Mouse (Mus musculus) intestine, embryonic 14.5 days (tissue): ENCODE measurements around the gene Creg1. TPM values are rescaled to one million over a fixed set of nuclear protein-coding genes. Genes with fewer than 3 reads are reported as not detected.

Source experiments
- ATAC-seq: fragments of 200-750 bp; cut with Nextera tagmentation; replicated peaks from 2 replicates; pipeline ENCODE4 v1.8.0; 2017; ENCODE audit warnings: low read depth, moderate number of reproducible peaks, moderate TSS enrichment, moderate library complexity; ENCODE audit not compliant: low FRiP score, low TSS enrichment
- DNase-seq: peaks from one replicate; pipeline ENCODE4 v3.0.0-alpha.2; 2018; ENCODE audit warnings: low spot score
- H3K27ac ChIP-seq: fragments of 300-500 bp; sonication (generic); 2 replicates; pipeline ENCODE4 v1.5.1; 2014; ENCODE audit warnings: low read depth, mild to moderate bottlenecking, control low read depth
- H3K27me3 ChIP-seq: fragments of 300-500 bp; sonication (generic); replicated peaks from 2 replicates; pipeline ENCODE4 v1.6.1; 2014; ENCODE audit warnings: low read length, control low read depth; ENCODE audit not compliant: control insufficient read depth, insufficient read depth
- H3K36me3 ChIP-seq: fragments of 300-500 bp; sonication (generic); 2 replicates; pipeline ENCODE4 v1.6.1; 2014; ENCODE audit warnings: low read length, control low read depth; ENCODE audit not compliant: control insufficient read depth, insufficient read depth
- H3K4me1 ChIP-seq: fragments of 300-500 bp; sonication (generic); replicated peaks from 2 replicates; pipeline ENCODE4 v1.6.1; 2014; ENCODE audit warnings: low read length, control low read depth, mixed read lengths; ENCODE audit not compliant: control insufficient read depth, insufficient read depth
- H3K4me2 ChIP-seq: fragments of 300-500 bp; sonication (generic); 2 replicates; pipeline ENCODE4 v1.6.1; 2014; ENCODE audit warnings: low read length
- H3K4me3 ChIP-seq: fragments of 300-500 bp; sonication (generic); 2 replicates; pipeline ENCODE4 v1.5.1; 2014; ENCODE audit warnings: low read depth, low read length, control low read depth, mixed read lengths
- H3K9ac ChIP-seq: fragments of 300-500 bp; sonication (generic); 2 replicates; pipeline ENCODE4 v1.6.1; 2014; ENCODE audit warnings: mild to moderate bottlenecking, low read length
- H3K9me3 ChIP-seq: fragments of 300-500 bp; sonication (generic); 2 replicates; pipeline ENCODE4 v1.6.1; 2016; ENCODE audit warnings: low read length, control low read depth; ENCODE audit not compliant: control insufficient read depth
- WGBS: fragments of 180-500 bp; shearing (Covaris S2); extraction: QIAGEN DNeasy Blood & Tissue Kit; methylation state at CpG from one replicate; pipeline ENCODE4 v1.1.7; 2014; 5-methylcytosine and 5-hydroxymethylcytosine counted together
- polyA plus RNA-seq: library from polyadenylated mRNA; unstranded; fragments of >200 nt; fragmentation: Nextera tagmentation; extraction: Ambion mirVana; gene quantifications from 2 replicates; pipeline ENCODE4 v1.2.1, GENCODE M21; 2014

Creg1 gene
- polyA plus RNA-seq, 1 experiment from 2014 or later = 81.2 TPM

DNA sequence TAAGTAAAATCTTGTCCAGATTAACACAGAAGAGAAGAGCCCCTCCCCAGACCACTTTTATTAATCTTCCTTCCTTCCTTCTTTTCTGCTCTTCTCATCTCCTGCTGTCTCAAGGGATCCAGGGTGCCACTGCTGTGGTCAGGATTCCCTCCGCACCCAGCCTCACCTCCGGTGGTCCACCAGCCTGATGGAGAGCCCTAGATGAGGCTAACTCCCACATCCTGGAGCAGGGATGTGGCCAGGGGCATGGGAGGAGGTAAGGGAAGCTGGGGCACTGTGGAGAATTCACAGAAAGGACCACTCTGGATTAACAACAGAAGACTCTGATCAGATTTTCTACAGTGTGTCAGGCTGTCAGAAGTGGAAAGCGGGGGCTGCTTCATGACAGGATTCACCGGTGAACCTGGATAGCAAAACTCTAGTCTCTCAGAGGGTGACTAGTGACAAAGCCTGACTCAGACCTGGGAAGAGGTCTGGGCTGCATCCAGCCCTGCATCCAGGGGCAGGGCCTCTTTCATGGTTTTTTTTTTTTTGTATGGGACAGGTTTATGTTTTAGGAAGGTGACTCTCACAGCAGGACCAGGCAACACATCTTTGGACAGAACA is 38.4 kb upstream of the Creg1 start:
- ATAC-seq (no peak), DNase-seq (no peak)
- 79% methylated on average over 4 of the region's 4 CpGs for WGBS
- no peaks in the 10 kb centered on the region for H3K4me1 ChIP-seq
- no peaks in the 10 kb centered on the region for H3K36me3 ChIP-seq
- H3K9ac ChIP-seq = no peak overlapping the region
- no peak overlapping the region for H3K4me3 ChIP-seq
- H3K9me3 ChIP-seq = no peaks in the 10 kb centered on the region
- H3K4me2 ChIP-seq = no peak overlapping the region
- H3K27me3 ChIP-seq = no peaks in the 10 kb centered on the region
- no peak overlapping the region for H3K27ac ChIP-seq

DNA sequence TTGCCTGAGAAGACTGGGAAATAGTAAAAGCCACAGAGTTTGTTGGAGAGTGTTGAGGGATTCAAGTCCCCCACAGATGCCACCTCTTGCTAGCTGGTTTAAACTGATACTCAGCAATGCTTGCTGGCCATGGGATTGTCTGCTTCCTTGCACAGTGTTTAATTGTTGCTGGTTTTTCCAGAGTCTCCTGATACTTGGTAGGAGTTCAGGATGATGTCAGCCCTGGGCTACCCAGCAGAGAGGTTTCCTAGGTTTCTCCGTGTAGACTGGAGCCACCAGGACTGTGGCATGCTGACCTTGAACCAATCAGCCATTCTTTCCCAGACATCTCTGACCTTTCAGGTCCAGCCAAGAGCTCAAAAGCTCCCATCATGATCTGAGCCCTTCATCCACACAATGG is 36.6 kb upstream of the Creg1 start:
- Histone ChIP-seq H3K36me3 (no peaks in the 10 kb centered on the region), H3K9ac (no peak overlapping the region), H3K27ac (no peak overlapping the region), H3K27me3 (no peaks in the 10 kb centered on the region), H3K4me1 (no peaks in the 10 kb centered on the region), H3K4me3 (no peak overlapping the region), H3K9me3 (no peaks in the 10 kb centered on the region), H3K4me2 (no peak overlapping the region)
- ATAC-seq (no peak), DNase-seq (no peak)
- WGBS = 71% methylated on average over 1 of the region's 1 CpGs

DNA sequence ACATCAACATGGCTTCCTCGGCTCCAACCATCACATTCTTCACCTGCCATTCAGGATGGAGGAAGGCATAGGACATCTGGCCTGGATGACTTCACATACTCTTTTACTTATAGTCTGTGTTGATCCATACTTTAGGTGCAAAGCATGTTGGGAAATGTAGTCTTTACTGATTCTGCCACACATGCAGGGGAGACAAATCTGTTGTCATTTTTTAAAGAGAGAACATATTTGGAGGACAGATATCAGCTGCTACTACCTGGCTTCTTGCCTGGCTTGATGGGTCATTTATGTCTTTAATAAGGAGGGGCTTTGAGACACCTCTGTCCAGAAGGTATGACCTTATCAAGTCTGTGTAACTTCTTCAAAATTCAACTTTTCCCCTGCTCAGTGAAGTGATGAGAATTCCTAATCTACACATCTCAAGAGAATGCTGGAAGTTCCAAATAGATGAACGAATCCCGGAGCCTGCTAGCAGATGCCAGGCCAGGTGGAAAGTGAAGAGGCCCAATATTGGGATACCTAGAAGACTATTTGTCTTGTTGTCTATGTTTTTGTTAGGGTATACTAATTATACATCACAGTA is 35.4 kb upstream of the Creg1 start:
- no peak overlapping the region for H3K4me3 ChIP-seq
- ATAC-seq (no peak), DNase-seq (no peak)
- no peaks in the 10 kb centered on the region for H3K27me3 ChIP-seq
- WGBS = 91% methylated on average over 3 of the region's 3 CpGs
- no peaks in the 10 kb centered on the region for H3K36me3 ChIP-seq
- no peak overlapping the region for H3K27ac ChIP-seq
- no peaks in the 10 kb centered on the region for H3K4me1 ChIP-seq
- no peak overlapping the region for H3K9ac ChIP-seq
- H3K9me3 ChIP-seq = no peaks in the 10 kb centered on the region
- H3K4me2 ChIP-seq = no peak overlapping the region

DNA sequence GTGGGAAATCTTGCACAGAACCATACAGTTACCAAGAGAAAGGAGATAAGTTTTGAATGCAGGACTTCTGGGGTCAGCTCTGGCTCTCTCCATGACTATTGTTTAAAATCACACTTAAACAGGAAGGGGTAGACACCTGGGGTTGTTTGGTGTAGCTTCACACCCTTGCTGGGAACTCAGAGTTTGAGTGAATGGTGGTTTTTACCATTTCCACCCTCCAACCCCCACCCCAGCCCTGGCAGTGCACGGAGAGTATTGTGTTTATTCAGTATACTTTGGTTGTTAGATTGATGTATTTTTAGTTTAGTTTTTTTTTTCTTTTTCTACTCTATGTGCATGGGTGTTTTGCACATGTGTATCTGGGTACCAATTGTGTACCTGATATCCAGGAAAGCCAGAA is 33.4 kb upstream of the Creg1 start:
- Histone ChIP-seq H3K9me3 (no peaks in the 10 kb centered on the region), H3K4me1 (no peaks in the 10 kb centered on the region), H3K27me3 (no peaks in the 10 kb centered on the region), H3K27ac (no peak overlapping the region), H3K4me3 (no peak overlapping the region), H3K36me3 (no peaks in the 10 kb centered on the region), H3K4me2 (no peak overlapping the region), H3K9ac (no peak overlapping the region)
- DNase-seq = no peak
- WGBS = 18% methylated on average over 1 of the region's 1 CpGs
- no peak for ATAC-seq

DNA sequence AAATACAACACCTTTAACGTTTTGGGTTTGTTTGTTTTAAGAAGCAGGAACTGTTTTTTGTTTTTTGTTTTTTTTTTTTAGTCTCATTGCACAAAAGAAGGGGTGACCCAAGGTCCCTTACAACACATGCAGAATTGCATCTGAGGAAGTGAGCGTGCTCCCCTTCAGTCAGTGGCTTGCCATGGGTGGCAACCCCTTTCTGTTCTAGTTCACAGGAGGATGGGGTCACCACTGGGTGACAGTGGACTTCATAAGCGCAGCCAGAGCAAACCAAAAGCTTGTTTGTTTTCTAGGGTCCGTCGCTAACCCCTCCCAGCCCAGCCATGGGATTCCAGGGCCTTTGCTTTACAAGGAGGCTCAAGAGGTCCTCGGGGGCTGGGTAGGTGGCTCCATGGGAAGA is 32.0 kb upstream of the Creg1 start:
- Histone ChIP-seq H3K4me2 (no peak overlapping the region), H3K27ac (no peak overlapping the region), H3K4me3 (no peak overlapping the region), H3K9me3 (no peaks in the 10 kb centered on the region), H3K4me1 (0 out of 2 replicates have a peak, but pooled peaks cover 9% of the 10 kb centered on the region), H3K27me3 (no peaks in the 10 kb centered on the region), H3K9ac (no peak overlapping the region), H3K36me3 (no peaks in the 10 kb centered on the region)
- no peak for DNase-seq
- 66% methylated on average over 6 of the region's 6 CpGs for WGBS
- ATAC-seq = no peak

DNA sequence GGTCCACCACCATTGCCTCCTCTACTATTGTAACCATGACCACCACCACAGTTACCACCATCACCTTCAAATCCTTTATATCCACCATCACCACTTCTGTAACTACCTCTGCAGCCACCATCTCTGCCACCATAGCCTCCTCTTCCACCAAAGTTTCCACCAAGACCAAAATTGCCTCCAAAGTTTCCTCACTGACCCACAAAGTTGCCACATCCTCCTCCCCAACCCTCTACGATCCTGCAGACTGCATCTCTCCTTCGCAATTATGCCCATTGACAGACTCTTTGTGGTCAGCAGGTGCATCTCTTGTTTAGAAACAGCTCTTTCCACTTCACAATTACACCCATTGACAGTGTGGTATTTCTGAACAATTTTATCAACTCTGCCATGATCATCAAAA is 28.7 kb upstream of the Creg1 start:
- ATAC-seq (no peak), DNase-seq (no peak)
- Histone ChIP-seq H3K27me3 (no peaks in the 10 kb centered on the region), H3K4me2 (no peak overlapping the region), H3K4me1 (0 out of 2 replicates have a peak, but pooled peaks cover 13% of the 10 kb centered on the region), H3K4me3 (no peak overlapping the region), H3K9ac (no peak overlapping the region), H3K27ac (no peak overlapping the region), H3K9me3 (no peaks in the 10 kb centered on the region), H3K36me3 (no peaks in the 10 kb centered on the region)
- 97% methylated on average over 2 of the region's 2 CpGs for WGBS

DNA sequence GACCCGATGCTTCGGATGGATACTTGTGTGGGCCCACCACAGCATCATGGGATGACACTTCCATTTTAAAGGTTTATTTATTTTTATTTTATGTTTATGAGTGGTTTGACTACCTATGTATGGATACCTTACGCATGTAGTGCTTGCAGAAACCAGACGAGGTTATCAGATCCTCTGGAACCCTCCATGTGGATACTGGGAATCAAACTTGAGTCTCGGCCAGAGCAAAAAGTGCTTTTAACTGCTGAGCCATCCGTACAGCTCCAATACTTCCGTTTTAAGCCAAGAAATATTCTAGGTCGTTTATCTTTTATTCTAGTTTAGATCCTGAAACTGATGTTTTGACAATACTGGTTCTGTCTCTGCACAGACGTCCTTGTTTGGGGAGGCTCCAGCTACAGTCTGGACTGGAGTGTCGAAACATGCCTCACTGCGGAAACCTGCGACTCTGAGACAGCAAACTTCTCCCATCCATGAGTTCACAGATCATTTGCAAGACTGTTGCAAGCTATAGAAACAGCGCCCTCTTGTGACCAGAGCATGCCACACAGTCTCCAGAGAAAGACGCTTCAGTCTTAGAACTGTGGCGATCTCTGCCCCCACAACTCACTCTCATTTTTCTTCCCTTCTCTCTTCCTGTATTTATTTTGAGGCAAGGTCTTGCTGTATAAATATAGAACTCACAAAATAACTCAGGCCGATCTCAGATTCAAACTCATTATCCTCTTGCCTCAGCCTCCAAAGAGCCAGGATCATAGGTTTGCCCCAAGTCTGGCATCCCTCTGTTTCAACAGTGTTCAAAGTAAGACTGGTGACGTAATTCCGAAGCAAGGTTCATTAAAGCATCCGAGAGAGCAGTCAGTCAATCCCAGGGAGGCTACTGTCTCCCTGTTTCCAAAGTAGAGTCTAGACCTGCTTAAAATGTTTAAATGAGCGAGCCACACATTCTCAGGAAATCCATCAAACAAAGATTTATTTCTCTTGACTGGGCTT is 27.4 kb upstream of the Creg1 start:
- H3K4me2 ChIP-seq = peak overlapping the region; percentile 15
- WGBS = 30% methylated on average over 20 of the region's 20 CpGs

DNA sequence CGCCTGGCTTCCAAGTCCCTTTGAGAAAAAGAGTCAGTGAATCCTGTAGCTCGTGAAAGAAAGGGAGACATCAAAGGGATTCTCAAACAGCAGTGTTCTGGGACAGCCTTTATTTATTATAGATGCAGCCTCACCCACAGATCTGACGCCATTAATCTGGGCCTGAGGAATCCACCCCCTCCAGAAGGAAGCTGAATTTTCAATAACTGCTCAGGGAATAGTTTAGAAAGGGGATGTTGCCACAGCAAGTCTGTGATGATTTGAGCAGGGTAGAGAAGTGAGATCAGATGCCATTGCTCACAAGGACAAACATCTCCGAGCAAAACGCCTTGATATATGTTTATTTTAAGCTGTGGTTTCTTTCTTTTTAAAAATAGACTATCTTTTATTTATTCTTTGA is 26.1 kb upstream of the Creg1 start:
- H3K9ac ChIP-seq = no peak overlapping the region
- H3K4me1 ChIP-seq = 0 out of 2 replicates have a peak, but pooled peaks cover 13% of the 10 kb centered on the region
- peak; percentile 50 for DNase-seq
- H3K4me3 ChIP-seq = no peak overlapping the region
- H3K9me3 ChIP-seq = no peaks in the 10 kb centered on the region
- no peaks in the 10 kb centered on the region for H3K36me3 ChIP-seq
- WGBS = 31% methylated on average over 5 of the region's 5 CpGs
- no peaks in the 10 kb centered on the region for H3K27me3 ChIP-seq
- H3K4me2 ChIP-seq = no peak overlapping the region
- no peak for ATAC-seq
- no peak overlapping the region for H3K27ac ChIP-seq

More for the DNA sequence above, 27.4 kb upstream of the Creg1 start:
- Histone ChIP-seq H3K4me3 (no peak overlapping the region), H3K4me1 (0 out of 2 replicates have a peak, but pooled peaks cover 13% of the 10 kb centered on the region), H3K27ac (no peak overlapping the region), H3K9me3 (no peaks in the 10 kb centered on the region), H3K36me3 (no peaks in the 10 kb centered on the region), H3K9ac (no peak overlapping the region), H3K27me3 (no peaks in the 10 kb centered on the region)
- peak; percentile 70 for ATAC-seq
- DNase-seq = peak; percentile 95
